Mouse (Mus musculus): ENCODE data around the gene Cux2. TPM values are rescaled to one million over a fixed set of nuclear protein-coding genes. Genes with fewer than 3 reads are reported as not detected.

The Cux2 gene
- polyA plus RNA-seq, 1 experiment from 2014 or later: 0.47 TPM

- H3K27me3 ChIP-seq (replicated peaks; ENCODE audit: insufficient read depth, low read length): no peaks in the 10 kb centered on the region
- H3K9ac ChIP-seq (replicated peaks; ENCODE audit: low read depth): no peak overlapping the region
- H3K27ac ChIP-seq (ENCODE audit: low read length): peak overlapping the region; percentile 71
- no peak for DNase-seq (ENCODE audit: low spot score)
- H3K4me1 ChIP-seq (ENCODE audit: insufficient read depth, low read depth, low read length): peaks cover 36% of the 10 kb centered on the region
- no peak for ATAC-seq
- peaks cover 5% of the 10 kb centered on the region for H3K36me3 ChIP-seq (ENCODE audit: insufficient read depth, low read length)
- TF ChIP-seq EP300 (IDR thresholded peaks at IDR 0.05): no peak
- TF ChIP-seq CTCF (IDR thresholded peaks at IDR 0.05): no peak
- no peaks in the 10 kb centered on the region for H3K9me3 ChIP-seq (ENCODE audit: low read length)
- H3K4me2 ChIP-seq (replicated peaks; ENCODE audit: low read depth, low read length): peak overlapping the region; percentile 67
- H3K4me3 ChIP-seq (ENCODE audit: low read depth, low read length): 0 out of 2 replicates have a peak overlapping the region, but pooled peaks have one; percentile 86
- WGBS: 85% methylated on average over 2 of the region's 2 CpGs
These were observed 216.7 kb downstream of the Cux2 start for GRCm38 (mm10) chr5:121833159-121833558.

DNA sequence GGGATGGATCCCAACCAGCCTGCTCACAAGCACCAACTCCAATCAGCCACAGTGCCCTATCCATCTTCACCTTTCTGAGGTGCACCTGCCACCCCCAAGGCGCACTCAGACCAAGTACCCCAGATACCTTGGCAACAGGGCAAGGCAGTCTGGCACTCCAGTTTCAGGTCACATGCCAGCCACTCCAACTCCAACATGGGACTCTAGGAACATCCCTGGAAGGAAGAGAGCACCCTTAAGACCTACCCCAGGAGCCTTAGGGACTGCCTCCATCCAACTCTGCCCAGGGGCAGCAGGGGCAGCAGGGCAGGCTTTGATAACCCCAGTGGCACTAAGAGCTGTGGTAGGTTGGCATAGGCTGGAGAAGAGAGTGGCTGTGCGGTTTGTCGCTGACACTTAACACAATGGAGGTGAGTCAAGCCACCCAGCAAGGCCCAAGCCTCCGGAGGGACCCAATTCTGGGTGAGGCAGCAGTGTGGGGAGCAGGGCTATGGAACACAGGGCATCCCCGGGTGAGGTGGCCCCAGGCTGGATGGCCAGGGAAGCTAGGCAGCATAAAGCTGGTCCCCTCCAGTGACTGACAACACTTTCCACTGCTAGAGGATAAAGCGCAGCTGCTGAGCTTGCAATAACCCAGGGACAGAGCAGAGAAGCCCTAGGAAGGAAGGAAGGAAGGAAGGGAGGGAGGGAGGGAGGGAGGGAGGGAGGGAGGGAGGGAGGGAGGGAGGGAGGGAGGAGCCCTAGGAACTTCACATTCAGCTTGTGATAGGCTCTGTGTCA, 217.3 kb downstream of the Cux2 start:
- ATAC-seq (no peak), DNase-seq (ENCODE audit: low spot score) (peak; percentile 71)
- TF ChIP-seq EP300 (IDR thresholded peaks at IDR 0.05) (no peak), CTCF (IDR thresholded peaks at IDR 0.05) (no peak)
- Histone ChIP-seq H3K9me3 (ENCODE audit: low read length) (no peaks in the 10 kb centered on the region), H3K4me3 (ENCODE audit: low read depth, low read length) (no peak overlapping the region), H3K27ac (ENCODE audit: low read length) (peak overlapping the region; percentile 71; the same call in 1 of the 2 replicates), H3K27me3 (replicated peaks; ENCODE audit: insufficient read depth, low read length) (no peaks in the 10 kb centered on the region), H3K36me3 (ENCODE audit: insufficient read depth, low read length) (peaks cover 11% of the 10 kb centered on the region), H3K4me1 (ENCODE audit: insufficient read depth, low read depth, low read length) (peaks cover 33% of the 10 kb centered on the region), H3K9ac (replicated peaks; ENCODE audit: low read depth) (no peak overlapping the region), H3K4me2 (replicated peaks; ENCODE audit: low read depth, low read length) (0 out of 2 replicates have a peak overlapping the region, but pooled peaks have one; percentile 11)
- 53% methylated on average over 6 of the region's 6 CpGs for WGBS

GRCm38 (mm10) chr5:121831002-121831601, 218.8 kb downstream of the Cux2 start:
- Histone ChIP-seq H3K27ac (ENCODE audit: low read length) (no peak overlapping the region), H3K27me3 (replicated peaks; ENCODE audit: insufficient read depth, low read length) (no peaks in the 10 kb centered on the region), H3K4me1 (ENCODE audit: insufficient read depth, low read depth, low read length) (peaks cover 32% of the 10 kb centered on the region), H3K4me3 (ENCODE audit: low read depth, low read length) (no peak overlapping the region), H3K9me3 (ENCODE audit: low read length) (no peaks in the 10 kb centered on the region), H3K9ac (replicated peaks; ENCODE audit: low read depth) (no peak overlapping the region), H3K4me2 (replicated peaks; ENCODE audit: low read depth, low read length) (no peak overlapping the region), H3K36me3 (ENCODE audit: insufficient read depth, low read length) (peaks cover 19% of the 10 kb centered on the region)
- TF ChIP-seq CTCF (IDR thresholded peaks at IDR 0.05): no peak
- no peak for TF ChIP-seq EP300 (IDR thresholded peaks at IDR 0.05)
- WGBS: 90% methylated on average over 6 of the region's 6 CpGs
- no peak for DNase-seq (ENCODE audit: low spot score)
- ATAC-seq: no peak

- H3K27me3 ChIP-seq (replicated peaks; ENCODE audit: insufficient read depth, low read length): no peaks in the 10 kb centered on the region
- no peak overlapping the region for H3K27ac ChIP-seq (ENCODE audit: low read length)
- ATAC-seq (peak; percentile 43), DNase-seq (ENCODE audit: low spot score) (peak; percentile 60)
- no peak overlapping the region for H3K4me3 ChIP-seq (ENCODE audit: low read depth, low read length)
- no peaks in the 10 kb centered on the region for H3K9me3 ChIP-seq (ENCODE audit: low read length)
- peaks cover 26% of the 10 kb centered on the region for H3K36me3 ChIP-seq (ENCODE audit: insufficient read depth, low read length)
- TF ChIP-seq EP300 (IDR thresholded peaks at IDR 0.05) (no peak), CTCF (IDR thresholded peaks at IDR 0.05) (no peak; the same call in 1 of the 2 replicates)
- no peak overlapping the region for H3K9ac ChIP-seq (replicated peaks; ENCODE audit: low read depth)
- peaks cover 17% of the 10 kb centered on the region; the same call in 1 of the 2 replicates for H3K4me1 ChIP-seq (ENCODE audit: insufficient read depth, low read depth, low read length)
- H3K4me2 ChIP-seq (replicated peaks; ENCODE audit: low read depth, low read length): peak overlapping the region; percentile 51
- WGBS: 35% methylated on average over 59 of the region's 82 CpGs
These were observed 221.1 kb downstream of the Cux2 start for GRCm38 (mm10) chr5:121828491-121829432.

GRCm38 (mm10) chr5:121827876-121828275, 222.0 kb downstream of the Cux2 start:
- DNase-seq (ENCODE audit: low spot score) (no peak), ATAC-seq (no peak)
- TF ChIP-seq EP300 (IDR thresholded peaks at IDR 0.05): no peak
- TF ChIP-seq CTCF (IDR thresholded peaks at IDR 0.05): no peak
- no peaks in the 10 kb centered on the region for H3K9me3 ChIP-seq (ENCODE audit: low read length)
- no peak overlapping the region for H3K9ac ChIP-seq (replicated peaks; ENCODE audit: low read depth)
- no peak overlapping the region for H3K4me2 ChIP-seq (replicated peaks; ENCODE audit: low read depth, low read length)
- 86% methylated on average over 4 of the region's 4 CpGs for WGBS
- no peak overlapping the region for H3K4me3 ChIP-seq (ENCODE audit: low read depth, low read length)
- peaks cover 17% of the 10 kb centered on the region; the same call in 1 of the 2 replicates for H3K4me1 ChIP-seq (ENCODE audit: insufficient read depth, low read depth, low read length)
- no peak overlapping the region for H3K27ac ChIP-seq (ENCODE audit: low read length)
- H3K27me3 ChIP-seq (replicated peaks; ENCODE audit: insufficient read depth, low read length): no peaks in the 10 kb centered on the region
- H3K36me3 ChIP-seq (ENCODE audit: insufficient read depth, low read length): peaks cover 26% of the 10 kb centered on the region
